Mouse (Mus musculus): ENCODE data around the gene Shtn1.

DNA sequence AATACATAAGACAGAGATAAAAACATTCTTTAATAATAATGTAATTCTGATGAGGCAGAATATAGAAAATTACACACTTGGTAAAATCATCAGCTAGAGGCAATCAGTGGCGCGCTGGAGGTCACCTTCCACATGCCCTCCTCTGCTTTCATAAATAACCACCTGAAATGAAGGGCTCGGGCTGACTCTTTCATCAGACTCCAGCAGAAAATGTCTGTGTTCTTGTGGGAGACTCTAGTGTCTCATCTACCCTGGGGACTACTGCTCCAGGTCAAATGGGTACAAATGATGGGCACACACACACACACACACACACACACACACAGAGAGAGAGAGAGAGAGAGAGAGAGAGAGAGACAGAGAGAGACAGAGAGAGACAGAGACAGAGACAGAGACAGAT is 34.8 kb downstream of the Shtn1 start:
- TF ChIP-seq TAL1 (IDR thresholded peaks at IDR 0.05; ENCODE audit: low read length) (no peak), GATA1 (IDR thresholded peaks at IDR 0.05; ENCODE audit: low read length) (no peak)
